Mouse (Mus musculus): ENCODE measurements around the gene Fgfr2.

DNA sequence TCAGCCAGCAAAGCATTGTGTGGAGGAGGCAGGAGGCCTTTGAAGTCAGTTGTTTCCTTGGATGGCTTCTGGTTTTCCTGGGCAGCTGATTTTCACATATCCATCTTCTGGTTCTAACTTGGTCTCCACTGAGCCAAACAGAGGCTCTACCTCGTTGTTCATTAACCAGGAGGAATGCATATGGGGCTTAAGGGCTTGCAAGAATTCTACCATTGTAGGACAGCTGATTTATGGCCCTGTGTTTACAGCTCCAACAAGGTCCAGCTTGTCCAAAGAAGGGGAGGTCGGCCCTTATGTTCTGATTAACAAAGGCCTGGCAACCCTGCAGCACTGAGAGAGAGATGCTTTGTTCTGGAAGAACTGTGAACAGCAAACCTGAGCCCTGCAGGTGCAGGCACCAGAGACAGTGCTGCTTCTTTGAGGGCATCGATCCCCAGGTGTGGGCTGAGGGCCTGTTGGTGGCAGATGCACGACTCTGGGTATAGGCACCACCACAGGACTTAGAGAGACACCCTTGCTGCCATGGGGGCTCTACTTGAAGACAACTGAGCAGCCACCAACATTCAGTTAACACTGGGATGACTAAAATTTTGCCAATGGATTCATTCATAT, 2787.6 kb downstream of the Fgfr2 start:
- TF ChIP-seq CTCF (IDR thresholded peaks at IDR 0.05; ENCODE audit: control insufficient read depth, insufficient read depth, insufficient read length): no peak
- TF ChIP-seq MYOG (IDR thresholded peaks at IDR 0.05; ENCODE audit: control insufficient read depth, extremely low read depth, insufficient read length): no peak
- TF ChIP-seq MAX (IDR thresholded peaks at IDR 0.05): no peak
- no peak for TF ChIP-seq MYOD1 (IDR thresholded peaks at IDR 0.05; ENCODE audit: control insufficient read depth, insufficient read length, low read depth)
- no peak for TF ChIP-seq USF1 (IDR thresholded peaks at IDR 0.05; ENCODE audit: low read depth)
- no peak for TF ChIP-seq FOSL1 (IDR thresholded peaks at IDR 0.05; ENCODE audit: insufficient read depth, low read length, poor library complexity, severe bottlenecking)
- TF ChIP-seq CEBPB (IDR thresholded peaks at IDR 0.05; ENCODE audit: low read depth): no peak
